Mouse (Mus musculus): Measurements from ENCODE around the gene Ddx19a. TPM values are rescaled to one million over a fixed set of nuclear protein-coding genes. Genes with fewer than 3 reads are reported as not detected.
A peak's percentile ranks its signal among the peaks of the same experiment; 100 is the strongest.

Ddx19a gene
- polyA plus RNA-seq, 1 experiment from 2014 or later, result 25.1 TPM

Small RNA genes within 50 kb of the gene (microRNA-seq; reads per million reads assigned to microRNA genes)
- gene Gm24103 (not detected), gene Mir3473d (3.6 reads per million, percentile 6 among the genes with 10 or more reads in this experiment)

Other genes starting within 250 kb of the Ddx19a start
- 0.20 and 0.51 TPM in 2 replicates for gene Il34, start 191.9 kb downstream of the Ddx19a start, polyA plus RNA-seq (2016; fragmentation: Nextera tagmentation; extraction: Ambion mirVana)
- gene Cog4, start 151.2 kb downstream of the Ddx19a start, polyA plus RNA-seq (2016; fragmentation: Nextera tagmentation; extraction: Ambion mirVana), result 75.4 and 78.2 TPM in 2 replicates
- gene Sf3b3, start 151.0 kb downstream of the Ddx19a start, polyA plus RNA-seq (2016; fragmentation: Nextera tagmentation; extraction: Ambion mirVana), result 222 and 225 TPM in 2 replicates
- gene Fuk, start 95.3 kb downstream of the Ddx19a start, polyA plus RNA-seq (2016; fragmentation: Nextera tagmentation; extraction: Ambion mirVana), result 12.2 and 12.7 TPM in 2 replicates
- gene St3gal2, start 77.9 kb downstream of the Ddx19a start, polyA plus RNA-seq (2016; fragmentation: Nextera tagmentation; extraction: Ambion mirVana), result 24.3 and 25.4 TPM in 2 replicates
- 11.4 and 11.6 TPM in 2 replicates for gene Ddx19b, start 34.0 kb upstream of the Ddx19a start, polyA plus RNA-seq (2016; fragmentation: Nextera tagmentation; extraction: Ambion mirVana)
- 75.6 and 79.8 TPM in 2 replicates for gene Aars, start 35.3 kb upstream of the Ddx19a start, polyA plus RNA-seq (2016; fragmentation: Nextera tagmentation; extraction: Ambion mirVana)
- 6.1 and 14.4 TPM in 2 replicates for gene Exosc6, start 58.5 kb upstream of the Ddx19a start, polyA plus RNA-seq (2016; fragmentation: Nextera tagmentation; extraction: Ambion mirVana)
- gene Clec18a, start 94.6 kb upstream of the Ddx19a start, polyA plus RNA-seq (2016; fragmentation: Nextera tagmentation; extraction: Ambion mirVana), result 1.1 and 2.0 TPM in 2 replicates
- 11.9 and 13.2 TPM in 2 replicates for gene Pdpr, start 96.8 kb upstream of the Ddx19a start, polyA plus RNA-seq (2016; fragmentation: Nextera tagmentation; extraction: Ambion mirVana)

All from midbrain, embryonic 10.5 days (tissue).